Mouse (Mus musculus) hindbrain, embryonic 12.5 days (tissue): ENCODE results near the gene Cdr2. TPM values are rescaled to one million over a fixed set of nuclear protein-coding genes. Genes with fewer than 3 reads are reported as not detected.
"Not testable (repeated sequence)": the region's sequence is repeated elsewhere in the genome, so short reads cannot be mapped to it uniquely, and the experiment has no call there.

ENCODE experiments used
- ATAC-seq: fragments of 200-750 bp; cut with Nextera tagmentation; 2 replicates; pipeline ENCODE4 v1.8.0; 2017; ENCODE audit warnings: moderate TSS enrichment; ENCODE audit not compliant: low FRiP score
- H3K27ac ChIP-seq: fragments of 300-500 bp; sonication (generic); 2 replicates; pipeline ENCODE4 v1.5.1; 2016; ENCODE audit warnings: mild to moderate bottlenecking
- H3K27me3 ChIP-seq: fragments of 300-500 bp; sonication (generic); 2 replicates; pipeline ENCODE4 v1.6.1; 2016; ENCODE audit warnings: mild to moderate bottlenecking
- H3K36me3 ChIP-seq: fragments of 300-500 bp; sonication (generic); 2 replicates; pipeline ENCODE4 v1.6.1; 2016; ENCODE audit warnings: mild to moderate bottlenecking
- H3K4me1 ChIP-seq: fragments of 300-500 bp; sonication (generic); 2 replicates; pipeline ENCODE4 v1.6.1; 2016
- H3K4me2 ChIP-seq: fragments of 300-500 bp; sonication (generic); replicated peaks from 2 replicates; pipeline ENCODE4 v1.6.1; 2016; ENCODE audit warnings: mild to moderate bottlenecking
- H3K4me3 ChIP-seq: fragments of 300-500 bp; sonication (generic); 2 replicates; pipeline ENCODE4 v1.5.1; 2016; ENCODE audit warnings: mild to moderate bottlenecking
- H3K9ac ChIP-seq: fragments of 300-500 bp; sonication (generic); 2 replicates; pipeline ENCODE4 v1.6.1; 2016; ENCODE audit warnings: mild to moderate bottlenecking, moderate library complexity
- H3K9me3 ChIP-seq: fragments of 300-500 bp; sonication (generic); replicated peaks from 2 replicates; pipeline ENCODE4 v1.6.1; 2016; ENCODE audit warnings: mild to moderate bottlenecking
- WGBS: fragments of 180-500 bp; shearing (Covaris S2); methylation state at CpG from one replicate; pipeline ENCODE4 v1.1.7; 2016; 5-methylcytosine and 5-hydroxymethylcytosine counted together
- polyA plus RNA-seq: library from polyadenylated mRNA; unstranded; fragments of >200 nt; fragmentation: Nextera tagmentation; extraction: Ambion mirVana; gene quantifications from 2 replicates; pipeline ENCODE4 v1.2.1, GENCODE M21; 2016

The Cdr2 gene
- polyA plus RNA-seq, result 19.0 and 19.7 TPM in 2 replicates

DNA sequence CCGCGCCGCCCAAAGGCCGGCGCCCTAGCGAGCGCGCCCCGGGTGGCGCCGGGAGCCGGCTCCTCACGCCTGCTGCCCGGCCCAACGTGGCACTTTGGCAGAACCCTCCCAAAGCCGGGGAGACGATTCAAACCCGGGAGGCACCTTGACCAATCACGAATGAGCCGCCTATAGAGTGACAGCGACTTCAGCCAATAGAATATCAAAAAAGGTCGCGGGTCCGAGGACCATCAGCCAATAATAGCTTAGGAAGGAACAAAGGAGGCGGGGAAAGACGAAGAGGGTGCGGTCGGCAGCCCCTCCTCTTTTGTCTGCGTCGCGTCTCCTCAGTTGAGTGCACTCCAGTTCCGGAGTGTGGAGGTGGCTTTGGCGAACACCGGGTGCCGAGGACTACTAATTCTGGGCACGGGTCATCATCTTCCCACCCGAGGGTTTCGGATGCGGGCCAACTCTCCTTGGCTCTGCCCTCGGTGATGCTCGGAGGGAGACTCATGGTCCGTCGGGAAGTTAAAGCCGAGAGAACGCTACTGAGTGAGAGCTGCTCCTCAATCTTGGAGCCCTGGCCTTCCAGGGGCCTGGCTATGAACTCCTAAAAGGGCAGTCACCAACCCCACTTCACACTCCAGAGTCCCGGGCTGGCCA lies at the start of gene Cdr2, which contains the start of gene Mfsd13b:
Cdr2 (minus strand) TSS at position 113 of the 642 bp plus-strand sequence.
Mfsd13b (plus strand) TSS at position 310 of the 642 bp plus-strand sequence.
- Histone ChIP-seq H3K36me3 (no peaks in the 10 kb centered on the region), H3K9ac (peak within 1 kb of the TSS; percentile 85), H3K9me3 (no peaks in the 10 kb centered on the region), H3K4me3 (peak within 1 kb of the TSS; percentile 96), H3K4me2 (peak within 1 kb of the TSS; percentile 70), H3K27me3 (no peaks in the 10 kb centered on the region), H3K27ac (peak within 1 kb of the TSS; percentile 78), H3K4me1 (peaks cover 27% of the 10 kb centered on the region)
- peak; percentile 96 for ATAC-seq
- WGBS, result 1% methylated on average over 46 of the region's 46 CpGs

DNA sequence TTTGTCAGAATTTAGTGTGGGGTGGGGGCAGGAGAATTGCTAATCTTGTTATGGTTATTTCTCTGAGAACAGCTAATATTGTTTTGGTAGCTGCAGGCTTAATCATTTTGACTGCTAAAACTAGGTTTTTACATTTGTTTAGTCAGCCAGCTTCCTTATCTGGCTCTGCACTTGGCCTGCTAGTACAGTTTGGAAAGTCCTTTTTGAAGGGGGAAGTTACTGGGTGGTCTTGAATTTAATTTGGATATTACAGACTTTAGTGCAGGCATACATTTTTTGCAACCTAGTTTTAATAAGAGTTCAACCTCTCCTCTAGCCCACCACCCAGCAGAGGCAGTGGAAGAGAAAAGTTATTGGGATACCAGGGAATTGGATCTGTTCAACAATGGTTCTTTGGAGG lies 47.8 kb upstream of the Cdr2 start:
- H3K9ac ChIP-seq, H3K4me2 ChIP-seq, H3K9me3 ChIP-seq, ATAC-seq, H3K27ac ChIP-seq, H3K4me1 ChIP-seq, H3K36me3 ChIP-seq, H3K4me3 ChIP-seq: not testable (repeated sequence)
- peaks cover 12% of the 10 kb centered on the region for H3K27me3 ChIP-seq

DNA sequence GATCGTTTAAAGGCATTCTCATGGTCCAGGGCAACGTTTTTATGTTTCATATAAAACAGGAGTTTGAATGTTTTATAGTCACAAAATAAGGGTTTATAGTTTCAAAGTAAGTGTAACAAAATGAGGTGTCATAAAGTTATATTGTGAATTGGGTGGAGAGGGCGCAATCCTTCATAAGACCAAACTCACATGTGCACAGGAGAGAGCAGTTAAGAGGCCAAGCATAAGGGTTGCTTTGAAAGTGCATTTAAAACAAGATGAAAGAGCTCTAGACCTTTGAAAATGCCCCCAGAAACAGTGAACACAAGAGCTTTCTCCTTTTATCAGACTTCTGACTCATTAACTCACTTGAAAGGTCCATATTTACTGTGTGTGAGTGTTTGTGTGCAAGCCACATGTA lies 44.2 kb upstream of the Cdr2 start:
- no peak overlapping the region for H3K9ac ChIP-seq
- ATAC-seq, result no peak
- no peak overlapping the region for H3K4me3 ChIP-seq
- H3K27ac ChIP-seq, result no peak overlapping the region
- 70% methylated on average over 3 of the region's 3 CpGs for WGBS
- H3K9me3 ChIP-seq, result no peaks in the 10 kb centered on the region
- H3K36me3 ChIP-seq, result no peaks in the 10 kb centered on the region
- H3K27me3 ChIP-seq, result peaks cover 7% of the 10 kb centered on the region
- no peaks in the 10 kb centered on the region for H3K4me1 ChIP-seq
- no peak overlapping the region for H3K4me2 ChIP-seq

DNA sequence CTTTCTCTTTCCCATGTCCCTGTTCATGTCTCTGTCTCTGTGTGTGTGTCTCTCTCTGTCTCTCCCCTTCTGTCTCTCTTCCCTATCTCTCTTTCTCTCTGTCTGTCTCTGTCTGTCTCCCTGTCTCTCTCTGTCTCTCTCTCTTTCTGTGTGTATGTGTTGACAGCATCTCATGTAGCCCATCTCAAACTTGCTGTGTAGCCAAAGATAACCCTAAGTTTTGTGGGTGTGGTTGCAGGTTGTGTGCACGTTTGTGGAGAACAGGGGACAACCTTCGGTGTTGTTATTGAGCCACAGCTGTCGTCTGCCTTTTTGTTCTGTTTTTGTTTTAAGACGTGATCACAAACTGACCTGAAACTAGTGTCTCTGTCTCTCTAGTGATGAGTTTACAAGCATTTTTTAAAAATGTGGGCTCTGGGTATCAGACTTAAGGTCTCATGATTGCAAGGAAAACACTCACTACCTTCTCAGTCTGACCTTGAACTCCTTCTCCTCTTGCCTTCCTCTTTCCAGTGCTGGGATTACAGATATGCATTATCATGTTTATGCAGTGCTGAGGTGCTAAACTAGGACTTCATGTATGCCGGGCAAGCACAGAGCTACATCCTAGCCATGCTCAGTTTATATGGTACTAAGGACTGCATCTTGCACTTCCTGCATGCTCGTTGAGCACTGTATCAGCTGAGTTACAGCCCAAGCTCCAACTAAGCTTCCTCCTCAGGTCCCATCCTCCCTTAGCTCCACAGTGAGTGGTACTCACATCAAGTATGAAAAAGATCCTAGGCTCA lies 43.3 kb upstream of the Cdr2 start:
- H3K4me2 ChIP-seq, result no peak overlapping the region
- no peak overlapping the region for H3K4me3 ChIP-seq
- no peak overlapping the region for H3K27ac ChIP-seq
- WGBS, result 78% methylated on average over 6 of the region's 6 CpGs
- ATAC-seq, result no peak
- H3K9me3 ChIP-seq, result no peaks in the 10 kb centered on the region
- H3K9ac ChIP-seq, result no peak overlapping the region
- H3K36me3 ChIP-seq, result no peaks in the 10 kb centered on the region
- no peaks in the 10 kb centered on the region for H3K4me1 ChIP-seq
- peaks cover 3% of the 10 kb centered on the region for H3K27me3 ChIP-seq

DNA sequence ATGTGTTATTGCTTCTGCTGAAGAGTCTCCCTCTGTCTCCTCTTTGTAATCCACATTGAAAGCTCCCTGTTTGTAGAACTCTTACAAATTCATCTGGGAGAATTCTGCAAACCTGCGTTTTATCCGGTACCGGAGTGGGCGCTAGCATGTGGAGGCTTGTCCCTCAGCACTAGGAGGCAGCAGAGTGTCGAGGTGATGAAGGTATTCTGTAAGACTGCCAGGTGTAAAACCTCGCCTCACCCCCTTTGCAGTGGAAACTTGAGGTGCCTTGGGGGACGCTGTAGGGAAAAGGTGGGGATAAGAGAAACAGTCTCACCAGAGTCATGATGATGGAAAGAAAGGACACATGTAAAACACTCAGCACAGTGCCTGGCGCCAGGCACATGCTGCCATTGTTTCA lies 38.2 kb upstream of the Cdr2 start:
- H3K4me2 ChIP-seq, result no peak overlapping the region
- no peak overlapping the region for H3K9ac ChIP-seq
- H3K9me3 ChIP-seq, result no peaks in the 10 kb centered on the region
- H3K4me1 ChIP-seq, result no peaks in the 10 kb centered on the region
- H3K27me3 ChIP-seq, result no peaks in the 10 kb centered on the region
- no peak for ATAC-seq
- 39% methylated on average over 8 of the region's 8 CpGs for WGBS
- H3K4me3 ChIP-seq, result no peak overlapping the region
- H3K27ac ChIP-seq, result no peak overlapping the region
- no peaks in the 10 kb centered on the region for H3K36me3 ChIP-seq

DNA sequence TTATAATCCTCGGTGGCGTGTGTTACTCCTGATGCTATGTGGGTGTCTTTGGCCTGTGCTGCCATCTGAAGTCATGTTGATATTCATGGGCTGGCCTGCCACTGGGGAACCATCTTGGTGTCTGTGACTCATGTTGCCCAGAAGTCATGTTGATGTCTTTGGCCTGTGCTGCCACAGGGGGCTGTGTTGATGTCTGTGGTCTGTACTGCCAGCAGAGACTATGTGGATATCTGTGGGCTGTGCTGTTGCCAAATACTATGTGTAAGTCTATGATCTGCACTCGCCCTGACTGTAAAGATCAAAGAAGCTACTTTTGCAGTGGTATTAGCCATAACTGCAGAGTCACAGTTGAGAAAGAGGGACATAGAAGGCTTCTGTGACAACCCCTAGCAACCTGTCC lies 36.7 kb upstream of the Cdr2 start:
- no peaks in the 10 kb centered on the region for H3K4me1 ChIP-seq
- H3K4me2 ChIP-seq, result no peak overlapping the region
- ATAC-seq, result no peak
- H3K36me3 ChIP-seq, result no peaks in the 10 kb centered on the region
- no peak overlapping the region for H3K4me3 ChIP-seq
- WGBS, result 90% methylated on average over 3 of the region's 3 CpGs
- no peak overlapping the region for H3K27ac ChIP-seq
- H3K9ac ChIP-seq, result no peak overlapping the region
- no peaks in the 10 kb centered on the region for H3K9me3 ChIP-seq
- no peaks in the 10 kb centered on the region for H3K27me3 ChIP-seq

DNA sequence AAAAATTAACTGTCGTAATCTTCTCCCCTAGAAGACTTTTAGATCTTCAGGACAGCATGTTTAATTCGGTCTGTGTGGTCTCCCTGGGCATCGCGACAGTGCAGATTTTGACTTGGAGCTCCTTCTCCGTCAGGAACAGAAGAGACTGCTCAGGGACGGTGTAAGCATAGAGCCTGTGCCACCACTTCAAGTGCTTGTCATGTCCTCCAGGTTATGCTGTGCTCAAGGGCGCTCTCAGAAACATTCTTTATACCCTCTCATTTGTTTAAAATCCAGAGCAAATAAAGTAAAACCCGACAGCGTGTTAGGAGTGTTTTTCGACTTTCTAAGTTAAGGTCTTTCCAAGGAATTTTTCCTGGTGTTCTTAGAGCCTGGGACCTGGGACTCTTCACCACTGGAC lies 32.4 kb upstream of the Cdr2 start:
- WGBS, result 90% methylated on average over 10 of the region's 10 CpGs

DNA sequence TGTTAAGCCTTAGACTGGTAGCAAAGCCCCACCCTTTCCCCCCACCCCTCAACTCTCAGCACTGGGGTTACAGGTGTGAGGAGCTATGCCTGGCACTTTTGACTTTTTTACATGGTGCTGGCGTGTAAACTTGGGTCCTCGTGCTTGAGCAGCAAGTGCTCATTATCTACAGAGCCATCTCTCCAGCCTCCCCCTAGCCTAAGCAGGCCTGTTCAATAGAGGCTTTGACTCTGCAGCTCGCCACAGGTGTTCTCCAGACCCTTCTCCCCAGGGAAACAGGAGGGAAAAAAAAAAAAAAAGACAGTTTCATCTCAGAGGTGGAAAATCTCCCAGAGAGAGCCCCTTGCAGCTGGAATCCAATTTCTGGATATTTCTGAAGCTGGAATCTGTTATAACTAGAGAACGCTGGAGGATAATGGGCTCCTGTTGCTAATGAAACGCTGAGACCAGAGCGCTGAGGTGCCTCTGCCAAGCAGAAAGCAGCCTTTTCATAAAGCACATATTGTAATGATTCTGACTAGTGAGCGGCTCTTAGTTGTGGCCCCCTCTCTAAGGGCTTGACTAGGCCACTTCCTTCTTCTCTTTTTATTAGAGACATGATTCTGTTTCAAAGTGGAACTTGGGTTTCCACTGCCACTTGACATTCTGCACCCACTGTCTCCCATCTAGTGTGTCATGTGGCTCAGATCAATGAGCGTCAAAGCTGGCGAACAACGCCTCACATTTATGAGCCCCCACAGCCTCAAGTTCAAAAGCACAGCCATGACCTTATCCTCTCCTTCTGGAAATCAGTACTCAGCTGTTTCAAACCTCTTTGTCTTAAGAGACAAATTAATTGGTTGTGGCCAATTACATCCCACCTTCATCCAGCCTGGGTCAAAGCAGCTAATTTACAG lies 29.9 kb upstream of the Cdr2 start:
- no peak for ATAC-seq
- Histone ChIP-seq H3K36me3 (no peaks in the 10 kb centered on the region), H3K4me1 (no peaks in the 10 kb centered on the region; the same call in 1 of the 2 replicates), H3K9me3 (no peaks in the 10 kb centered on the region), H3K27me3 (no peaks in the 10 kb centered on the region), H3K27ac (peak overlapping the region; percentile 13; the same call in 1 of the 2 replicates), H3K4me2 (no peak overlapping the region), H3K4me3 (no peak overlapping the region), H3K9ac (no peak overlapping the region)
- WGBS, result 62% methylated on average over 10 of the region's 10 CpGs

More for the DNA sequence above, 32.4 kb upstream of the Cdr2 start:
- no peak overlapping the region for H3K27ac ChIP-seq
- H3K9ac ChIP-seq, result no peak overlapping the region
- H3K36me3 ChIP-seq, result no peaks in the 10 kb centered on the region
- no peaks in the 10 kb centered on the region for H3K9me3 ChIP-seq
- no peak overlapping the region for H3K4me3 ChIP-seq
- ATAC-seq, result no peak
- H3K27me3 ChIP-seq, result no peaks in the 10 kb centered on the region
- no peak overlapping the region for H3K4me2 ChIP-seq
- no peaks in the 10 kb centered on the region; the same call in 1 of the 2 replicates for H3K4me1 ChIP-seq

DNA sequence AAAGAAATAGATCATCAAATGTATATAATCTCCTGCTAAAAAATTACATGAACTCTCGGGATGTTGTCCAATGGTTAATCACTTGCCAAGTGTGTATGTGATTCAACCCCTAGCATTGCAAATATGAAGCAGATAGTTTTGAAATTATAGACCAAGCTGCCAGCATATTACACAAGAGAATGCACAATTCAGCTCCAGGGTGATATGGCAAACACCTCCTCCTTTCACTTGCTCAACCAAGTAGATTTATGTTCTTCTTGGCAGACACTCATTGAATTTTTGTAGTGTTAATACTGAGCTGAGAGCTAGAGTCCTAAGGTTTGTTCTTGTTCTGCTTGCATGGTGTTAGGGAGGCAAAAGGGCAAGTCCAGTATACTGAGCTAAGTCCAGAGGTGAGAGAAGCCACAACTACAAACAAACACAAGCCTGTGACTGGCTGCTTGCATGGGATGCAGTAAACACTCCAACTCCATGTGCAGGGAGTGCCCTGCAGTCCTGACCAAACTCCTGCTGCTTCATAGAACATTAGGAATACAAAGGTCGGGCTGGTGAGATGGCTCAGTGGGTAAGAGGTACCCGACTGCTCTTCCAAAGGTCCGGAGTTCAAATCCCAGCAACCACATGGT lies 21.8 kb upstream of the Cdr2 start:
- no peak overlapping the region for H3K4me2 ChIP-seq
- no peaks in the 10 kb centered on the region for H3K4me1 ChIP-seq
- no peak for ATAC-seq
- WGBS, result 81% methylated on average over 4 of the region's 4 CpGs
- no peak overlapping the region for H3K27ac ChIP-seq
- H3K36me3 ChIP-seq, result no peaks in the 10 kb centered on the region
- no peaks in the 10 kb centered on the region for H3K27me3 ChIP-seq
- no peak overlapping the region for H3K9ac ChIP-seq
- no peak overlapping the region for H3K4me3 ChIP-seq
- no peaks in the 10 kb centered on the region for H3K9me3 ChIP-seq

DNA sequence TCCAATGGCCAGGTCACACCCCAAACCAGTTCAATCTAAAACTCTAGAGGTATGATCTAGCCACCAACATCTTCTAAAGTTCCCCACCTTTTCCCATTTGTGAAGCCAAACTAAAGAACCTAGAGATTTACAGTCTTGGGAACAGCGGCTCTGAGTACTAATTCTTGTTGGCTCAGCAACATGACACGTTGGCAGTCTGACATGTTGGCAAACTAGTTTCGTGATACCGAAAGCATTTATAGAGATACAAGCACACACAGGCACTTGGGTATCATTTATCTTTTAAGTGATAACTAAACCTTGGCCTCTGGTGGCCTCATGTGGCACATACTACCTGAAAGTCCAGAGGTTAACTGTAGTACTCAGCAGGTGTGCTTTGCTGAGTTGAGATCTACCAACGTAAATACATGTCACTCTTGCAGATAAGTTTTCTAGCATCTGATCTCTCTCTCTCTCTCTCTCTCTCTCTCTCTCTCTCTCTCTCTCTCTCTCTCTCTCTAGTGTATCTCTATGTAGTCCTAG lies 20.4 kb upstream of the Cdr2 start:
- no peak overlapping the region for H3K9ac ChIP-seq
- WGBS, result 91% methylated on average over 5 of the region's 5 CpGs
- no peaks in the 10 kb centered on the region for H3K36me3 ChIP-seq

DNA sequence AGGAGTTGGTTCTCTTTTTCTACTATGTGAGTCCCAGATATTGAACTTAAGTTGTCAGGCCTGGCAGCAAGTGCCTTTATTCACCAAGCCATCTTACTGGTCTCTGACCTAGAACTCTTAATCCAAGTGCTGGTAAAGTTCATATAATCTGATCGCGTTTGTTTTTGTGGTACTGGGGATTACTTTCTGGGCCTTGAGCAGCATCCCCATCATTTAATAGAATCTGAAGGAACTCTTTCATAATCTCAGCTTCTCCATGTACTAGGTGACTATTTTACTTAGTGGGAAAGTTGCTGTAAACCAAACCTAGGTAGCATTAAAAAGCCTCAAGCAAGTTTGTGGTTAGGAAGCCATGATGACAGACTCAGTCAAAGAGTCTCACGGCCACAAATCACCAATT lies 19.8 kb upstream of the Cdr2 start:
- Histone ChIP-seq H3K4me2 (no peak overlapping the region), H3K4me1 (no peaks in the 10 kb centered on the region), H3K4me3 (no peak overlapping the region), H3K9ac (no peak overlapping the region), H3K9me3 (no peaks in the 10 kb centered on the region), H3K36me3 (no peaks in the 10 kb centered on the region), H3K27me3 (no peaks in the 10 kb centered on the region), H3K27ac (no peak overlapping the region)
- WGBS, result 89% methylated on average over 3 of the region's 3 CpGs
- no peak for ATAC-seq

More for the DNA sequence above, 20.4 kb upstream of the Cdr2 start:
- Histone ChIP-seq H3K27me3 (no peaks in the 10 kb centered on the region), H3K4me1 (no peaks in the 10 kb centered on the region), H3K4me2 (no peak overlapping the region), H3K4me3 (no peak overlapping the region), H3K9me3 (no peaks in the 10 kb centered on the region), H3K27ac (no peak overlapping the region)
- no peak for ATAC-seq
